Mouse (Mus musculus): ENCODE measurements around the gene Pcsk2.

- no peak for TF ChIP-seq POLR2A (IDR thresholded peaks at IDR 0.05; ENCODE audit: control insufficient read depth, extremely low read depth, insufficient read depth, low read length, poor library complexity)
- no peak for TF ChIP-seq CTCF (IDR thresholded peaks at IDR 0.05; ENCODE audit: borderline replicate concordance, control insufficient read depth, extremely low read depth, insufficient read depth, low read length, poor library complexity)
Measured at GRCm38 (mm10) chr2:143696026-143696557, 150.1 kb downstream of the Pcsk2 start.
